Mouse (Mus musculus) olfactory bulb, adult 2 months (tissue): ENCODE results near the gene Lta.

Source experiments
- CTCF ChIP-seq: fragments of 200-500 bp; IDR thresholded peaks from 2 replicates; pipeline ENCODE4 v1.5.1; 2012; ENCODE audit warnings: low read depth, mild to moderate bottlenecking, low read length, moderate library complexity; ENCODE audit not compliant: insufficient read depth
- POLR2A ChIP-seq: fragments of 200-500 bp; IDR thresholded peaks from 2 replicates; pipeline ENCODE4 v1.6.1; 2012; ENCODE audit warnings: mild to moderate bottlenecking, low read depth, low read length, moderate library complexity; ENCODE audit not compliant: insufficient read depth

DNA sequence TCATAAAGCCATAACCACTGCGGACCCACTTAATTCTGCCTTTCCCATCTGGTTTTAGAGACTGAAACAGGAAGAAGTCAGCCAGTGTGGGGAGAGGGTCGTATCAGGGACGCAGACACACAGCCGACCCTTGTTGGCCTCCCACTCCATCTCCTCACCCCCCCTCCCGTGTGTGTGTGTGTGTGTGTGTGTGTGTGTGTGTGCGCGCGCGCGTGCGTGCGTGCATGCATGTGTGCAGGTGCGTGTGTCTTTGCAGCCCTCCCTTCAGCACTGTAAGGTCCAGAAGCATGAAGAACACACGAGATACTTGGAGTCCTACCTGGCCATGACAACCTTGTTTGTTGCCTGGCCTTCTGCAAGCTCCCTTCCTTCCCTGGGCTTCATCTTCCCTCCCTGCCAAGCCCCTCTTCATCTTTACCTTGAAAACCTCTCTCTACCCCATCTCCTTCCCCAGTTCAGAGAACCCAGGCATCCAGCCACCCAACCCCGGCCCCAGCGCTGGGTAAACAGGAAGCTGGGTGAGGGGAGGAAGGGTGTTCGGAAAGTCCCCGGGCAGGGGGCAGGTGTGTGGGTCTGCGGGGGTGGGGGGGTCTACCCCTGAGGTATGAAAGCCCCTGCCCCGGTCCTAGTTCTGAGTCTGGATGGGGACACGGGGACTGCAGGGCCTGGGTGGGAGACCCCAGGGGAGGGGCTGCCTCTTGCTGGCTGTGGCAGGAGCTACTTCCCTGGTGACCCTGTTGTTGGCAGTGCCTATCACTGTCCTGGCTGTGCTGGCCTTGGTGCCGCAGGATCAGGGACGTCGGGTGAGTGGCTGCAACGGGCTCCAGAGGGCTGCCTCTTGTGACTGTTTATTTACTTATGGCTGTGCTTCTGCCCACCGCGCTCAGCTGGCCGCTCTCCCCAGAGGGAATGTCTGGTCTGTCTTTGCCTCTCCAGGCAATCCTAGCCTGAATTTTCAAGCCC, 11.0 kb downstream of the Lta start, which contains the start of gene Ltb:
- TF ChIP-seq POLR2A (no peak), CTCF (no peak)
